Mouse (Mus musculus) embryonic facial prominence, embryonic 12.5 days (tissue): ENCODE measurements around the gene Ireb2. TPM values are rescaled to one million over a fixed set of nuclear protein-coding genes. Genes with fewer than 3 reads are reported as not detected.
"Not testable (repeated sequence)": the region's sequence is repeated elsewhere in the genome, so short reads cannot be mapped to it uniquely, and the experiment has no call there.

Source experiments
- ATAC-seq: fragments of 200-750 bp; cut with Nextera tagmentation; 2 replicates; pipeline ENCODE4 v1.8.0; 2017; ENCODE audit not compliant: insufficient number of reproducible peaks, insufficient read depth, low FRiP score, low TSS enrichment
- H3K27ac ChIP-seq: fragments of 300-500 bp; sonication (generic); 2 replicates; pipeline ENCODE4 v1.5.1; 2016; ENCODE audit warnings: mild to moderate bottlenecking
- H3K27me3 ChIP-seq: fragments of 300-500 bp; sonication (generic); 2 replicates; pipeline ENCODE4 v1.6.1; 2016; ENCODE audit warnings: mild to moderate bottlenecking, moderate library complexity
- H3K36me3 ChIP-seq: fragments of 300-500 bp; sonication (generic); 2 replicates; pipeline ENCODE4 v1.6.1; 2016; ENCODE audit warnings: mild to moderate bottlenecking
- H3K4me1 ChIP-seq: fragments of 300-500 bp; sonication (generic); 2 replicates; pipeline ENCODE4 v1.6.1; 2016
- H3K4me2 ChIP-seq: fragments of 300-500 bp; sonication (generic); replicated peaks from 2 replicates; pipeline ENCODE4 v1.6.1; 2016; ENCODE audit warnings: mild to moderate bottlenecking, moderate library complexity
- H3K4me3 ChIP-seq: fragments of 300-500 bp; sonication (generic); 2 replicates; pipeline ENCODE4 v1.5.1; 2016; ENCODE audit warnings: mild to moderate bottlenecking
- H3K9ac ChIP-seq: fragments of 300-500 bp; sonication (generic); 2 replicates; pipeline ENCODE4 v1.6.1; 2016; ENCODE audit warnings: mild to moderate bottlenecking, moderate library complexity
- H3K9me3 ChIP-seq: fragments of 300-500 bp; sonication (generic); 2 replicates; pipeline ENCODE4 v1.6.1; 2016; ENCODE audit warnings: mild to moderate bottlenecking, moderate library complexity
- WGBS: fragments of 180-500 bp; shearing (Covaris S2); methylation state at CpG from one replicate; pipeline ENCODE4 v1.1.7; 2016; 5-methylcytosine and 5-hydroxymethylcytosine counted together
- polyA plus RNA-seq: library from polyadenylated mRNA; unstranded; fragments of >200 nt; fragmentation: Nextera tagmentation; extraction: Ambion mirVana; gene quantifications from 2 replicates; pipeline ENCODE4 v1.2.1, GENCODE M21; 2016

Gene Ireb2
- polyA plus RNA-seq, 1 experiment from 2014 or later = 50.7 TPM

DNA sequence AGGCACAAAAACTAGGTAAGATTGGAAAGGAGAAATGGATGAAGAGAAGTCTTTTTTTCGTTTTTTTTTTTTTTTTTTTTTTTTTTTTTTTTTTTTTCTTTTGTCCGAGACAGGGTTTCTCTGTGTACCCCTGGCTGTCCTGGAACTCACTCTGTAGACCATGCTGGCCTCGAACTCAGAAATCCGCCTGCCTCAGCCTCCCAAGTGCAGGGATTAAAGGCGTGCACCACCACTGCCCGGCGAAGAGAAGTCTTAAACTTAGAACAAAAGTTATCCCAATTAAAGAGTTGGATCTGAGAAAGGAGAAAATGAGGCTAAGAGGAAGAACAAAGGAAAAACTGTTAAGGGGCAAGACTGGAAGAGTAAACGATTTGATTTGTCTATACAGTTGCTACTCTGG is 86.6 kb downstream of the Ireb2 start:
- H3K4me2 ChIP-seq = peak overlapping the region; percentile 60
- H3K9ac ChIP-seq, ATAC-seq, H3K27me3 ChIP-seq, H3K9me3 ChIP-seq: not testable (repeated sequence)
- WGBS = 49% methylated on average over 8 of the region's 8 CpGs
- peak overlapping the region; percentile 95 for H3K27ac ChIP-seq
- H3K4me3 ChIP-seq = peak overlapping the region; percentile 86
- H3K4me1 ChIP-seq = peaks cover 12% of the 10 kb centered on the region
- peaks cover 24% of the 10 kb centered on the region for H3K36me3 ChIP-seq

DNA sequence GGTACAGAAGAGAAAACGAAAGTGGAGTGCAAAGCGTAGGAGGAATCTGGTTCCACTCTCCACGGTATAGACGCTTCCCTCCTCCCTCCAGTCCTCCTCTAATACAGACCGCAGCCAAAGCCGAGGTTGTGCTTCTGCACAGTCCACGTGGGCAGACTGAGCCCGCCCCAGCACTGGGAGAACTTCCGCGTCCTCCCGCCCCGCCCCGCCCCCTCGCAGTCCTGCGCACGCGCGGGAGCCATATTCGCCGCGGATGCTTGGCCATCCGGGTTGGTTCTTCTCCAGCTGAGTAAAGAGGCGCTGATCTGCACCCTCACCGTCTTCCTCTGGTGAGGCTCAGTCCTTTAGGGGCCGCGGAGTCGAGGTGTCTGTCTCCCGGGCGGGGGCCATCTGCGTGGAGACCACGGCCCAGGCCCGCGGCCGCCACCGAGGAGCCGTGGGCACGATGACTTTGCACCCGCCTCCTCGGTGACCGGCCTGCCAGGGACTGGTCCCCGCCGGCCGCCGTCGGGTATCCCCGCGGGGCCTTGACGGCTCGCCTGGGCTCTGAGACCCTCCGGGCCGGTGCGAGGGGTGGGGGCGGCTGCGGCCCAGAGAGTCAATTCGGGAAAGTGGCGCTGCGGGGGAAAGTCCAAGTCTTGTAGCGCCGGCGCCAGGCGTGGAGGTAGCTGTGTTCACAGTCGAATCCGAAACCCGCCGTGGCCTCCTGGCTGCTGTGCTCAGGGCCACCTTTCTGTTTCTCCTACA is 87.2 kb downstream of the Ireb2 start, which contains the start of the genes Psma4 and AY074887:
Gene Psma4 (plus strand): TSS at position 216 of the 747 bp plus-strand sequence.
Gene AY074887 (minus strand): TSS at position 424 of the 747 bp plus-strand sequence.
- peaks cover 29% of the 10 kb centered on the region for H3K36me3 ChIP-seq
- peaks cover 12% of the 10 kb centered on the region for H3K4me1 ChIP-seq
- no peaks in the 10 kb centered on the region for H3K9me3 ChIP-seq
- H3K27me3 ChIP-seq = no peaks in the 10 kb centered on the region
- under 1% methylated on average over 65 of the region's 65 CpGs for WGBS
- peak within 1 kb of the TSS; percentile 95 for H3K27ac ChIP-seq
- peak within 1 kb of the TSS; percentile 60 for H3K4me2 ChIP-seq
- H3K9ac ChIP-seq = peak within 1 kb of the TSS; percentile 87
- H3K4me3 ChIP-seq = peak within 1 kb of the TSS; percentile 86
- ATAC-seq = peak; percentile 100

DNA sequence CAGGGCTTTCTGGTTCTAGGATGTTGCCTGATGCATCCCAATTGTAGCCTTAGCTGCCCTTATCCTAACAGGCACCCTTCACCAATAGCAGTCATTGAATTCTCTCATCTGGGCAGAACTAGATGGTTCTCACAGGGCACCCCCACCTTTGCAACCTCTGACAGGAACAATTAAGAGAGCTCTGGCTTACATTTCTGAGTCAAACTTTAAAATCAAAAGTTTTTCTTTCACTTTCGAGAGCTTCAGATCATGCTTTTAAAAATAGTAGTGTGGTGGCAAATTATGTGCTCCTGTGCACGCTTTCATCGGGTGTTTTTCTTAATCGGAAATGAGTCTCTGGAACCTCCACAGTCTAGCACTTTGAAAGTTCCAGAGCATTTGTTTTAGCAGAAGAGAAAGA is 97.5 kb downstream of the Ireb2 start:
- Histone ChIP-seq H3K36me3 (peaks cover 34% of the 10 kb centered on the region), H3K4me1 (no peaks in the 10 kb centered on the region), H3K27ac (no peak overlapping the region), H3K27me3 (no peaks in the 10 kb centered on the region), H3K4me2 (no peak overlapping the region), H3K9ac (no peak overlapping the region), H3K9me3 (no peaks in the 10 kb centered on the region), H3K4me3 (no peak overlapping the region)
- 87% methylated on average over 4 of the region's 4 CpGs for WGBS
- ATAC-seq = no peak

Other genes starting within 250 kb of the Ireb2 start
- gene Acsbg1, start 201.9 kb upstream of the Ireb2 start, polyA plus RNA-seq = 1.5 and 2.3 TPM in 2 replicates
- gene Dnaja4, start 164.9 kb upstream of the Ireb2 start, polyA plus RNA-seq = 7.1 and 7.2 TPM in 2 replicates
- 151 and 155 TPM in 2 replicates for gene Wdr61, start 129.3 kb upstream of the Ireb2 start, polyA plus RNA-seq
- gene Crabp1, start 99.0 kb upstream of the Ireb2 start, polyA plus RNA-seq = 542 and 609 TPM in 2 replicates
- gene Hykk, start 53.5 kb downstream of the Ireb2 start, polyA plus RNA-seq = 7.5 and 8.0 TPM in 2 replicates
- gene Psma4, start 87.0 kb downstream of the Ireb2 start, polyA plus RNA-seq = 301 and 314 TPM in 2 replicates
- 1.0 and 1.6 TPM in 2 replicates for gene AY074887, start 87.2 kb downstream of the Ireb2 start, polyA plus RNA-seq
- gene Chrna5, start 117.1 kb downstream of the Ireb2 start, polyA plus RNA-seq = 1.4 and 1.5 TPM in 2 replicates
- 2.8 and 2.9 TPM in 2 replicates for gene Chrna3, start 162.8 kb downstream of the Ireb2 start, polyA plus RNA-seq
- 0.76 and 0.92 TPM in 2 replicates for gene Chrnb4, start 185.0 kb downstream of the Ireb2 start, polyA plus RNA-seq